Mouse (Mus musculus): ENCODE measurements at regions not wholly inside any gene's neighbourhood (a gene's known extent, or its start where the extent isn't known, plus 50 kb on each side); places are given as distances from the start of the nearest gene placed in this dataset.

GRCm38 (mm10) chr7:137957848-137958247 lies 439.7 kb downstream of the Tcerg1l start:
- no peak for TF ChIP-seq CTCF (IDR thresholded peaks at IDR 0.05; ENCODE audit: extremely low read depth, insufficient read depth, insufficient read length, insufficient replicate concordance)
- TF ChIP-seq POLR2A (IDR thresholded peaks at IDR 0.05; ENCODE audit: low read depth, low read length), result no peak
